Mouse (Mus musculus): ENCODE measurements around the gene Shisa5.

Shisa5 gene

GRCm38 (mm10) chr9:109022866-109023685, 15.3 kb upstream of the Shisa5 start:
- DNase-seq (ENCODE audit: low read depth, low spot score), result no peak

GRCm38 (mm10) chr9:109027521-109027920, 10.8 kb upstream of the Shisa5 start:
- no peak for DNase-seq (ENCODE audit: low read depth, low spot score)

GRCm38 (mm10) chr9:109028421-109028820, 9.9 kb upstream of the Shisa5 start:
- DNase-seq (ENCODE audit: low read depth, low spot score), result no peak

GRCm38 (mm10) chr9:109028919-109029318, 9.4 kb upstream of the Shisa5 start:
- DNase-seq (ENCODE audit: low read depth, low spot score), result no peak

- DNase-seq (ENCODE audit: low read depth, low spot score), result no peak
Observed at GRCm38 (mm10) chr9:109030312-109030711, 8.1 kb upstream of the Shisa5 start.

GRCm38 (mm10) chr9:109031001-109031400, 7.4 kb upstream of the Shisa5 start:
- no peak for DNase-seq (ENCODE audit: low read depth, low spot score)

GRCm38 (mm10) chr9:109031686-109032085, 6.7 kb upstream of the Shisa5 start:
- DNase-seq (ENCODE audit: low read depth, low spot score), result no peak

GRCm38 (mm10) chr9:109032435-109032834, 5.9 kb upstream of the Shisa5 start:
- DNase-seq (ENCODE audit: low read depth, low spot score), result no peak

- no peak for DNase-seq (ENCODE audit: low read depth, low spot score)
Observed at GRCm38 (mm10) chr9:109038901-109039364, 568 bp downstream of the Shisa5 start.

- DNase-seq (ENCODE audit: low read depth, low spot score), result no peak
Observed at GRCm38 (mm10) chr9:109039681-109040080, 1.3 kb downstream of the Shisa5 start.

- no peak for DNase-seq (ENCODE audit: low read depth, low spot score)
Observed at GRCm38 (mm10) chr9:109040216-109040615, 1.9 kb downstream of the Shisa5 start.

- no peak for DNase-seq (ENCODE audit: low read depth, low spot score)
Observed at GRCm38 (mm10) chr9:109040906-109041305, 2.5 kb downstream of the Shisa5 start.

- no peak for DNase-seq (ENCODE audit: low read depth, low spot score)
Observed at GRCm38 (mm10) chr9:109041351-109041750, 3.0 kb downstream of the Shisa5 start.

- peak; percentile 85 for DNase-seq (ENCODE audit: low read depth, low spot score)
Observed at GRCm38 (mm10) chr9:109046306-109046705, 7.9 kb downstream of the Shisa5 start.

- peak; percentile 43 for DNase-seq (ENCODE audit: low read depth, low spot score)
Observed at GRCm38 (mm10) chr9:109049316-109049715, 11.0 kb downstream of the Shisa5 start.

- peak; percentile 89 for DNase-seq (ENCODE audit: low read depth, low spot score)
Observed at GRCm38 (mm10) chr9:109049996-109050673, 11.8 kb downstream of the Shisa5 start.

- peak; percentile 79 for DNase-seq (ENCODE audit: low read depth, low spot score)
Observed at GRCm38 (mm10) chr9:109050674-109050997, 12.3 kb downstream of the Shisa5 start.

- peak; percentile 85 for DNase-seq (ENCODE audit: low read depth, low spot score)
Observed at GRCm38 (mm10) chr9:109051011-109051501, 12.7 kb downstream of the Shisa5 start.

- DNase-seq (ENCODE audit: low read depth, low spot score), result peak; percentile 76
Observed at GRCm38 (mm10) chr9:109051651-109052489, 13.5 kb downstream of the Shisa5 start.

- no peak for DNase-seq (ENCODE audit: low read depth, low spot score)
Observed at GRCm38 (mm10) chr9:109052490-109053260, 14.3 kb downstream of the Shisa5 start.

- no peak for DNase-seq (ENCODE audit: low read depth, low spot score)
Observed at GRCm38 (mm10) chr9:109053366-109053765, 15.0 kb downstream of the Shisa5 start.

Measured in A20 (cell line).